Mouse (Mus musculus): ENCODE data around the gene Zfp334.

- TF ChIP-seq EP300 (IDR thresholded peaks at IDR 0.05; ENCODE audit: insufficient read depth, low read depth, low read length) = no peak
- TF ChIP-seq CTCF (IDR thresholded peaks at IDR 0.05; ENCODE audit: low read depth, low read length) = no peak
Observed at GRCm38 (mm10) chr2:165380050-165380449, 8.0 kb downstream of the Zfp334 start.
